Mouse (Mus musculus) G1E (cell line): ENCODE results near the gene Mcub.

Source experiments
- CTCF ChIP-seq: IDR thresholded peaks from 2 replicates; pipeline ENCODE4 v1.5.1; 2012; ENCODE audit warnings: low read depth, low read length, inconsistent platforms, mixed read lengths
- GATA1 ChIP-seq: IDR thresholded peaks from 2 replicates; pipeline ENCODE4 v1.6.1; 2012; ENCODE audit warnings: borderline replicate concordance, low read length, inconsistent platforms, mixed read lengths
- POLR2AphosphoS5 ChIP-seq: IDR thresholded peaks from 2 replicates; pipeline ENCODE4 v1.6.1; 2012; ENCODE audit warnings: low read depth, low read length, inconsistent platforms; ENCODE audit not compliant: insufficient replicate concordance
- TAL1 ChIP-seq: conservative IDR thresholded peaks from 2 replicates; pipeline ENCODE4 v1.6.1; 2012; ENCODE audit warnings: low read depth, low read length, inconsistent platforms, mixed read lengths

- TF ChIP-seq CTCF (no peak), POLR2AphosphoS5 (no peak), GATA1 (no peak), TAL1 (no peak)
Observed at GRCm38 (mm10) chr3:130011236-130011635, 41.2 kb upstream of the Mcub start.
